8 mouse cellular contexts compared by ENCODE assay signal in the genomic region with DNA sequence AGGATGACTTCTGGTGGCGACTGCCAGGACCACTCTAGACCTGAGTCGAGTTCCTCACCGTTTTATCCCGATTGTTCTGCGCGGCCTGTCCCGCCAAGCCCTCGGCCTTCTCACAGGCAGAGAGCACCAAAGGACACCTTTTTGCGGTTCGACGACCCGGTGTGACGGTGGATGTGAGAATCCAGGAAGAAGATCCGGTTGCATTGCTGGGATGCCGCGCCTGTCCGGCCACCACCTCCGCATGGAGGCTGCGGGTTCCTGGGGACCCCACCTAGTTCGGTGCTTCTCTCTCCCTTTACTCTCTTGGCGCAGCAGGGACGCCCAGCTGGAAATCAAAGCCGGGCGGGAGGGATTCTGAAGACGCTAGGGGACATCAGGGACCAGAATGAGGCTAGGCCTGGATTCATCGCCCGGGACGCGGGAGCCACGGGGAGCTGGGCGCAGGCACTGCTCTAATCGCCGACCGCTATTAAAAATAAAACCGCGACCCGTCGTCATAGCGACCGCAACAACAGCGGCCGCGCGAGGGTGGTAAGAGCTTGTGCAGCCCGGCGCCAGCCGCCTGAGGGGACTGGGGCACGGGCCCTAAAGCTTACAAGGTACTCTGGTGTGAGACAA. TPM values are rescaled to one million over a fixed set of nuclear protein-coding genes. Genes with fewer than 3 reads are reported as not detected.
DNase-seq lines count a peak whose midpoint lies in the region; ATAC-seq and TF ChIP-seq lines count a peak whose summit lies in the region.

A gene (minus strand): TSS at position 200 of the 618 bp plus-strand sequence.

- TF ChIP-seq POLR2A in ES-Bruce4 (IDR thresholded peaks at IDR 0.05; ENCODE audit: insufficient read depth, low read length) = no peak
- no peak for TF ChIP-seq POLR2A in bone marrow macrophage, adult 2 months (IDR thresholded peaks at IDR 0.05; ENCODE audit: borderline replicate concordance, low read depth, low read length)

- DNase-seq in forelimb bud, embryonic 11.5 days (ENCODE audit: low read depth, low spot score) = peak; percentile 84
- peak; percentile 44 to 59 for DNase-seq in layer of hippocampus, adult 8-10 months (ENCODE audit: low spot score in 2 of 2)
- peak; percentile 61 for DNase-seq in ovary, adult 18-20 months (ENCODE audit: low spot score)

- 4% methylated on average over 48 of the region's 48 CpGs for WGBS in lung, embryonic 15.5 days

- no peaks in the 10 kb centered on the region for H3K36me3 ChIP-seq in ES-Bruce4 (ENCODE audit: control insufficient read depth, insufficient read depth, low read length, poor library complexity, severe bottlenecking)
- H3K36me3 ChIP-seq in lung, embryonic 15.5 days = no peaks in the 10 kb centered on the region

- H3K9ac ChIP-seq in ES-Bruce4 (ENCODE audit: low read depth, poor library complexity, severe bottlenecking) = peak within 1 kb of the TSS; percentile 89
- peak within 1 kb of the TSS; percentile 76 for H3K9ac ChIP-seq in lung, embryonic 15.5 days

- H3K9me3 ChIP-seq in ES-Bruce4 (replicated peaks; ENCODE audit: control insufficient read depth, insufficient read depth, low read length, poor library complexity, severe bottlenecking) = no peaks in the 10 kb centered on the region
- no peaks in the 10 kb centered on the region for H3K9me3 ChIP-seq in lung, embryonic 15.5 days

- H3K27ac ChIP-seq in ES-Bruce4 (ENCODE audit: insufficient read depth, low read length) = no peak within 1 kb of the TSS
- H3K27ac ChIP-seq in bone marrow macrophage, adult 2 months (ENCODE audit: insufficient read depth, low read depth, low read length) = no peak within 1 kb of the TSS
- H3K27ac ChIP-seq in lung, embryonic 15.5 days = peak within 1 kb of the TSS; percentile 96

- peak within 1 kb of the TSS; percentile 95 for H3K4me2 ChIP-seq in lung, embryonic 15.5 days

- no peak for TF ChIP-seq EP300 in ES-Bruce4 (IDR thresholded peaks at IDR 0.05; ENCODE audit: insufficient read depth, low read depth, low read length)

- H3K4me3 ChIP-seq in ES-Bruce4 (ENCODE audit: low read depth, low read length) = peak within 1 kb of the TSS; percentile 58
- H3K4me3 ChIP-seq in bone marrow macrophage, adult 2 months (ENCODE audit: insufficient read depth, low read length) = peak within 1 kb of the TSS; percentile 81
- peak within 1 kb of the TSS; percentile 85 for H3K4me3 ChIP-seq in lung, embryonic 15.5 days

- H3K27me3 ChIP-seq in ES-Bruce4 (ENCODE audit: control insufficient read depth, insufficient read depth, low read length, poor library complexity, severe bottlenecking) = no peaks in the 10 kb centered on the region
- peaks cover 66% of the 10 kb centered on the region for H3K27me3 ChIP-seq in lung, embryonic 15.5 days

- peak; percentile 37 to 58; a peak in 3 of 4 replicates for ATAC-seq in hematopoietic stem cell, adult 5-6 weeks (replicated peaks in 1 of 2; ENCODE audit: insufficient read depth in 1 of 2, low FRiP score in 2 of 2, low TSS enrichment in 1 of 2, low read depth in 1 of 2, poor library complexity in 2 of 2, severe bottlenecking in 2 of 2)
- ATAC-seq in lung, embryonic 15.5 days (ENCODE audit: borderline replicate concordance, extremely low read depth, low FRiP score, low TSS enrichment) = no peak
- no peak for ATAC-seq in inflammation-experienced regulatory T-cells, adult 6 months

- no peak for TF ChIP-seq CTCF in ES-Bruce4 (IDR thresholded peaks at IDR 0.05; ENCODE audit: low read depth, low read length)
- TF ChIP-seq CTCF in bone marrow macrophage, adult 2 months (IDR thresholded peaks at IDR 0.05; ENCODE audit: low read depth, low read length) = no peak

- H3K4me1 ChIP-seq in ES-Bruce4 (ENCODE audit: control insufficient read depth, insufficient read depth, low read length) = peaks cover 3% of the 10 kb centered on the region
- H3K4me1 ChIP-seq in bone marrow macrophage, adult 2 months (ENCODE audit: control insufficient read depth, insufficient read depth, low read length) = peaks cover 21% of the 10 kb centered on the region
- peaks cover 58% of the 10 kb centered on the region for H3K4me1 ChIP-seq in lung, embryonic 15.5 days

RNA-seq across cellular contexts. Expression of the gene that starts here (rescaled TPM):
- 48.7 and 49.5 TPM in 2 replicates for polyA plus RNA-seq in ES-Bruce4 (2011; ENCODE audit: insufficient read depth, insufficient read length, low read depth, missing spikeins)
- polyA plus RNA-seq in bone marrow macrophage, adult 2 months (2012; ENCODE audit: insufficient read depth, insufficient read length, missing spikeins) = 15.6 and 15.8 TPM in 2 replicates
- total RNA-seq in hematopoietic stem cell, adult 5-6 weeks (2017) = 0.13 and 0.65 TPM in 2 replicates
- 10 to 100 TPM; 41.3 to 48.8 (median 46.4) TPM for total RNA-seq in layer of hippocampus, adult 8-10 months (2022)
- 53.2 and 56.3 TPM in 2 replicates for polyA plus RNA-seq in lung, embryonic 15.5 days (2015; fragmentation: Nextera tagmentation; extraction: Ambion mirVana)
- polyA plus RNA-seq in inflammation-experienced regulatory T-cells, adult 6 months (2017; shearing (Covaris generic)) = under 1 TPM in 1 of 3 experiments, not detected in 2; 0.35 TPM

Comparison
In these comparisons a context has a peak if more than half of its experiments do, and no peak if none do; other contexts are left out.
1. RNA of the gene that starts here (total RNA-seq): 41.3 to 48.8 TPM in layer of hippocampus, adult 8-10 months; 0.13 to 0.65 TPM in hematopoietic stem cell, adult 5-6 weeks; every median in the first group is over 10 times any median in the second.
2. RNA of the gene that starts here (polyA plus RNA-seq): 53.2 to 56.3 TPM in lung, embryonic 15.5 days, 48.7 to 49.5 TPM in ES-Bruce4 and 15.6 to 15.8 TPM in bone marrow macrophage, adult 2 months; 0.35 TPM in inflammation-experienced regulatory T-cells, adult 6 months; every median in the first group is over 10 times any median in the second.
3. Peak in ATAC-seq in hematopoietic stem cell, adult 5-6 weeks; RNA of the gene not detected or under 1 TPM.
4. Peak in every context shown above with its lines, with median percentiles within 50 percentile points of each other: H3K4me3 ChIP-seq and DNase-seq.